Mouse (Mus musculus) spleen, adult 2 months (tissue): ENCODE results near the gene Ctnnd2.

Experiments
- CTCF ChIP-seq: fragments of 200-500 bp; IDR thresholded peaks from 2 replicates; pipeline ENCODE4 v1.5.1; 2011; ENCODE audit warnings: mild to moderate bottlenecking, inconsistent platforms; ENCODE audit not compliant: insufficient read depth, insufficient read length, insufficient replicate concordance; ENCODE audit errors: extremely low read depth
- POLR2A ChIP-seq: fragments of 200-500 bp; IDR thresholded peaks from 2 replicates; pipeline ENCODE4 v1.6.1; 2011; ENCODE audit warnings: low read depth, low read length, inconsistent platforms

GRCm38 (mm10) chr15:30686206-30687101 is 514.1 kb downstream of the Ctnnd2 start:
- no peak for TF ChIP-seq CTCF
- no peak for TF ChIP-seq POLR2A
